Mouse (Mus musculus) right cerebral cortex, adult 18-20 months (tissue): ENCODE data around the gene Cass4.
A peak's percentile ranks its signal among the peaks of the same experiment; 100 is the strongest.

Experiments used
- DNase-seq: peaks from one replicate; pipeline ENCODE4 v3.0.0; 2022; ENCODE audit warnings: mixed read lengths

Cass4 gene

DNA sequence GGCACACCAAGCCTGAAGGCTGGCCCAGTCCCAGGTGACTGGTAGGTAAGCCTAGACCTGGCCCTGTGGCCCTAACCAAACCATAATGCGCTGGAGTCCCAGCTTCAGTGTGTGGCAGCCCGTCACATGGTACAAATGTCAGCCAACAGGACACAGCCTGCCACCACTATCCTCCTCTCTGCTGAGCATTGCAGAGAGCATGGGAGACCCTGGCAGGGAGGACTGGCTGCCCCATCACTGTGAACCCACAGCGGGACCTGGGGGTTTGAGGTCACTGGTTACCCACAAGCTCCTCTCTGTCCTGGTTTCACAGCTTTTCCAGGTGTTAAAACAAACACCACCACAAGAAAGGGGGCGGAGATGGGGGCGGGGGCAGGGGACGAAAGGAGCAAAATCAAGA lies 3.3 kb upstream of the Cass4 start:
- no peak for DNase-seq

DNA sequence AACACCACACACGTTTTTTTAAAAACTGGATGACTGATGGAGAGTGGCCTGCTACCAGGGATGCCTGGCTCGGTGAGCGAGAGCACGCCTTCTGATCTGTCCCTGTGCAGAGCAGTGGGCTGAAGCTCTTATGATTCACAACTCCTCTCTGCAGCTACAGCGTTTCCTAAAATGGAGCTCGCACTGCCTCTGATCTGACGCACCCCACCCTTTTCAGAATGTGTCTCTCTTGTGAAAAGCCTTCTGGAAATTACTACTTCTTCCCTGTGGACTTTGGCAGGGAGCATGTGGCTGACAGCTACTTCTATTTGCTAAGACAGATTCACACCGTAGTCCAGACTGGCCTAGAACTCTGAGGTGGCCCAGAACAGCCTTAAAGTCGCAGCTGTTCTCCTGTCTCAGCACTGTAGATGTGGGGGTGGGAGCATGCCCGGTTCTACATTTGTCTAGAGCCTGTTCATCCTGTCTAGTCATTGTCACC lies 1.5 kb upstream of the Cass4 start:
- peak; percentile 79 for DNase-seq

DNA sequence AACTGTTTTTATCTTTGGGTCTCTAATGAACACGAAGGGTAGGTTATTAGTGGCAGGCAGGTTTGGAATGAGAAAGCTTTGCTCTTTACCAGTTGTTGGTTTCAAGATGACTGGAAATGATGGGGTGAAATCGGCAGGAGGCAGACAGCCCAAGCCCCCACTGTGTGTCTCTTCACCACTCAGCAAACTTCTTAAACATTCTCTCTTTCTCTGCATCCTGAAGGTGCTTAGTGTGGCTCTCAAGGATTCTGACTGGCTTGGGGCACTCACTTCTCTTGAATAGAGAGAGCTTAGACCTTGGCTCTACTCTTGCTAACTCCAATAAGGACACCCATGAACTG lies 428 bp downstream of the Cass4 start:
- DNase-seq = no peak

DNA sequence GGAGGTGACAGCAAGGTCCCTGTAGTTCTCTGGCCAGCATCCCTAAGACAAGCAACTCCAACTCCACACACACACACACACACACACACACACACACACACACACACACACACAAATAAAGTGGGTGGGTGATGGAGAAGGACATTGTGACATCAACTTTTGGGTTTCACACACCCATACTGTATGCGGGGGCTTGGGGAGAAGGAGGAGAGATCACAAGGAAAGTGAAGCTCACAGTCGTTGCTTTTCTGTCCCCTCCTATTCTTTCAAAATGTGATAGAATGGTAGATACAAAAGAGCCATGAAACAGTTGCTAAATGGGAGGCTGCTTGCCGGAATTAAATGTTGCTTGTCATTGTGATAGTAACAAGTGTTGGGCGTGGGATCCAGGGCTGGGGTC lies 1.1 kb downstream of the Cass4 start:
- no peak for DNase-seq

DNA sequence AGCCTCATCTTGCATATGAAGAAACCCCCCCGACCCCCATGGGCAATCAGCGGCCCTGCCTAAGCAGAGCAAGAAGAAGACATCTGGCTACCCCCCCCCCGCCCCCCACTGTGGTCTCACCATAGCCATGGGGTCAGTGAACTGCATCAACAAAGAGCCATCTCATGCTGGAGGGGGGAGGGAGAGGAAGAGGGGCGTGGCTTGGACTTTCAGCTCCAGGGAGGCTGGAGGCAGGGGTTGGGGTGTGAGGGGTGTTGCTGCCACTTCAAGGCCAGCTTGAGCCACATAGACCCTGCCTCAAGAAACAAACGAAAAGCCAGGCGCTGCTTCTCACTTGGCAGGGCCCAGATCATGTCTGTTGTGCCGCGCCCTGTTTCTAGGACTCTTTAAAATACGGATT lies 2.4 kb downstream of the Cass4 start:
- no peak for DNase-seq

DNA sequence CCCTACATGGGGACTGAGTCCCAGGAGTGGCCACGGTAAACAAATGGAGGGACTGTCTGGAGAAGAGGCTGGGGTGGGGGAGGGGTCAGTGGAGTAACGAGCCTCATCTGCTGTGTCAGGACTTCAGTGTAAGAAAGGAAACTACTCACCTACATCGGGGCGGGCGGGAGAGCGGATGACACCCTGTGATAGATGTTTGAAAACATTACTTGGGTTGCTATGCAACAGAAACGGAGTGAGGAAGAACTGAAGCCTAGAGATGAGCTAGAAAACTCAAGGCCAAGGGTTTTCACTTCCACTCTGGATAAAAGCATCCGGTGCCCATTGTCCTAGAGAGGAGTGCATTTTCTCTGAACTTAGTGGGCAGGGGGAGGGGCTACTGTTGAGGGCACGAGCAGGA lies 6.3 kb downstream of the Cass4 start:
- no peak for DNase-seq

DNA sequence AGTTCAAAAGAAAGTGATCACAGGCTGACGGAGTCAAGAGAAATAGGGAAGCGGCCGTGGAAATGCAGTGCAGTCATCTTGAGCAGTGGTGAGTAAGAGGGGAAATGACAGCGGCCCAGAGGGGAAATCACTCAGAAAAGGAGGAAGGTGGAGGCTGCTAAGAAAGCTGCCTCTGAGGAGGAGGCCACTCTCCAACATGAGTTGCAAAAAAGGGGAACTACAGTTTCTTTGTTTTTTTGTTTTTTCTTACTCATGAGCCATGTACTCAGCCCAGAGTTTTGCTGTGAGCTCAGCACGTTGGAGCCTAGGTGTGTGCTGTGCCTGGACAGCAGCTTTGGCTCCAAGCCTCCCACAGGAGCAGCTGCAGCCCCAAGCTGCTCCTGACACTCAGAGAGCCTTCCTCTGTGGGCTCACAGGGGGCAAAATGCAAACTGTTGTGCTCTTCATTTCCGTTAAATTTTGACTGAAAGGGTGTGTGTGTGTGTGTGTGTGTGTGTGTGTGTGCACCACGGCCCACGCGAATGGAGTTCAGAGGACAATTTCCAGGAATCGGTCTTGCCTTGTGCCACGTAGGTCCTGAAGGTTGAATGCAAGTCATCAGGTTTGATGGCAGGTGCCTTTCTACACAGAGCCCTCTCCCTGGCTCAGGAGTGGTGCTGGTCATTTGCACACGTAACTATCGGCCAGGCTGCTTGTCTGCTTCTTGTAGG lies 7.7 kb downstream of the Cass4 start:
- DNase-seq = no peak

DNA sequence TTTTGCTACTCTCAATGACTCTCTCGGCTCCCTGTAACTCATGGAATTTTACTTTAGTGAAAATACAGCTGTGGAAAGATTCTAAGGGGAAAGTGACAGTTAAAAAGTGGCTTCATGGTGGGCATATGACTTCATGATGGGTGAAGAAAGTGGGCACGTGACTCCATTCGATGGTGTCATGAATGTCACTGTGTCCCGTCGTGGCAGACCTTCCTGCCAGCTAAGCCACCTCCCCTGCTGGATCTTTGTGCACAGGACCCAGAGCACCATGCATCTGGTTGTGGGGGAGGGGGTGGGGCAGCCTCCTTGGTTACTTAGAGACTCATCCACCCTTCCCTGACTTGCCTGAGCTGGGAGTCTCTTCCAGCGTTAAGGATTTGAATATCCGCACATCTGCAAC lies 10.6 kb downstream of the Cass4 start:
- no peak for DNase-seq

DNA sequence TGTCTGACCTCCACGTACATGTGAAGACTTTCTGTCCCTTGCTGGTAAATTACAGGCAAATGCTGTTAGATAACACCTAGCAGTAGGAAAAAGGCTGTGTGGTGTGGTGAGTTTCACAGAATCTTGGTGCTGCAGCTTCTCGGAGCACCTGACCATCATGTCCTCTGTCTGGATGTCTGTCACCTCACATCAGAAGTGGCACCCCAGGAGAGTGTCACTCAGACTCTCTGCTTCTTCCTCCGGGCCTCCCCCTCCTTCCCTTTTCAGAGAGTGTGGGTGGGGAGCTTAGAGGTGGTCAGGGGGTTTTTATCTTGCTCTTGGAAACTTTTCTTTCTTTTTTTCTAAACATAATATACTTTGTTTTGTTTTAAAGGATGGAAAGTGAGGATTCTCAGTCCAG lies 11.4 kb downstream of the Cass4 start:
- DNase-seq = no peak

DNA sequence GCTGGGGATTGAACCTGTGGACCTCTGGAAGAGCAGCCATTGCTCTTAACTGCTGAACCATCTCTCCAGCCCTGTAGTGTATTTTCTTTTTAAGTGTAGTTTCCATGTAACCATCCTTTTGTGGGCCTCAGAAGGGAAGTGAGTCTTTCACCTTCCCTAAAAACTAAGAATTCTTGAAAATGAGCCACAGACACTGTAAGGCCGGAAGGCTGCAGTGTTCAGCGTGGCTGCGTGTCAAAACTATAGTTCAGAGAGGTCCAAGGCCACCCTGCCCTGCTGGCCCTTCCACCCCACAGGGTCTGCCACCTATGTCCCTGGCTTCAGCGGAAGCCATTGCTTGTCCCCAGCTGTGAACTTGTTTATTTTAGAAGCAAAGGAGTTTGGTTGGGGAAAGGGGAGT lies 12.6 kb downstream of the Cass4 start:
- no peak for DNase-seq

DNA sequence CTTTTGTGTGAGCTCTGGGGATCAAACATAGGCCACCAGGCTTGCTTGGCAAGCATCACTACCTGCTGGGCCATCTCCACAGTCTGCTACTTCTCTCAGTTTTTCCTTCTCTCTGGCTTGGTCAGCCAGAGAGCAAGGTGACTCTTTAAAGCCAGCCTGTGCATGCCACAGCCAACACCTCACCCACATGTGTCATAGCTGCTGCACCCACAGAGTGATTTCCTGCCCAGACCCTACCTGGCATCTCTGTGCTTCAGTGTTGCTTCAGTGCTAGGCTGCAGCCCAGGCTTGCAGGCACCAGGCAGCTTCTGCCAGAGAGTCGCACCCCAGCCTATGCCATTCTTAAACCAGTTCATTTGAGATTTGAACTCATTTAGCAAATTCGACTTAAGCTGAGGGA lies 13.9 kb downstream of the Cass4 start:
- DNase-seq = no peak

DNA sequence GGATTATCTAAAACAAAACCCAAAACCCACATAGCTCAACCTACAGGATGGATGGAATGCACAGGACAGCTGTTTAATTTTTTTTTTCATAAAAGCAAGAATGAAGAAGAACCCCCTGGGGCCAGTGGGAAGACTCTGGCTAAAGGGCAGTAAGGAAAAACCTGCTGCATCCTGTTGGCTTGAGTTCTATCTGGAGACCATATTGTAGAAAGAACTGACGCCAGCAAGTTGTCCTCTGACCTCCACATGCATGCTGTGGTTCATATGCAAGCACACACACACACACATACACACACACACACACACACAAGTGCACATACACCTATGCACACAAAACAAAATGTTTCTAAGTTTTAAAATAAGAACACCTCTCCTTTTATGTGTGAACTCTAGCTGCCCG lies 17.1 kb downstream of the Cass4 start:
- no peak for DNase-seq

DNA sequence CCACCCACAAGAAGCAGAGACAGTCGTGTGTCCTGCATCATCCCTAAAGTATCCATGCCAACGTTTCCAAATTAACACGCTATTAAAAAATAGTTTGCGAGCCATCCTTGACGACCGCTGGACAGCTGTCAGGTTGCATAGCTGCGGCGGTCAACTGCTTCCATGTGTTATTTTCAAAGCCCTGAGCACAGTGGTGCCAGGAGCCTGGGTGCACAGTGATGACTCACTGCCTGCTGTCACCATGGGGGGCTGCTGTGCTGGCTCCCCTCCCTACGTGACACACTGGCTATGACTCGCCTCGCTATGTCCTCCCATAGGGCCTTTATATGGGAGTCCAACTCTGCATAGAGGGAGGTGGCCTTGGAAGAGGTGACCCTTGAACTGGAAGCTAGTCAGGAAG lies 17.5 kb downstream of the Cass4 start:
- peak; percentile 18 for DNase-seq

DNA sequence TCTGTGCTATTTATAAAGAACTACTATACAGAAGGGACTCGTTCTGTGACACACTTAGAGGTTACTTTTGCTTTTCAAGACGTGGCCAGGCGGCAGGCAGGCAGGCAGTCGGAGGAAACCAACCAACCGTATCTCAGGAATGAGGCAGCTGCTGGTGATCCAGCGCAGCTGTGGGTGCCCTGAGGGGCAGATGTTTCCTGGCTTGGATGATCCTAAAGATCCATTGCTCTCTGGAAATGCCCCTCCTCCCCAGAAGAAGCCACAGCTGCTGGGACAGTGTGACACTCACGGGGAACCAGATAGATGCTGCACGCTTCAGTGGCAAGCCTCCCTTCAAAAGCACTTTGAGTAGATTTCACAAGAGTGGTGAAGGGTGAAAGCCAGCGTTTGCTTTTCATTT lies 18.9 kb downstream of the Cass4 start:
- no peak for DNase-seq

DNA sequence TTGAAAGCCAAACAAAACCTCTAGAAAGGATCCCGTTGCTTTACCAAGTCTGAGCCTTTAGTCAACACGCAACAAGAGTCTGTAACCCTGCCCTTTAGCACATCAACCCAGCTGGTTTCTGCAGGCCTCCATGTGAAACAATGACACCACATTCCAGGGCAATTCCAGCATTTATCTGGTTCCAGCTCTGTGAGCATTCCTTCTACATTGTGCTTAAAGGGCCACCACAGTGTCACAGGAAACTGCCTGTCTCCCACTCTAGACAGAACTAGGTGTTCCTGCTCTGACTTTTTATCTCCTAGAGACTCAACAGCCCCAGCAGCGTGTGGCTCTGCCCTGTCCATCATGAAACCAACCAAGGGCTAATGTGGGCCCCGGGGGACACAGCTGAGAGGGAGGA lies 19.7 kb downstream of the Cass4 start:
- no peak for DNase-seq

DNA sequence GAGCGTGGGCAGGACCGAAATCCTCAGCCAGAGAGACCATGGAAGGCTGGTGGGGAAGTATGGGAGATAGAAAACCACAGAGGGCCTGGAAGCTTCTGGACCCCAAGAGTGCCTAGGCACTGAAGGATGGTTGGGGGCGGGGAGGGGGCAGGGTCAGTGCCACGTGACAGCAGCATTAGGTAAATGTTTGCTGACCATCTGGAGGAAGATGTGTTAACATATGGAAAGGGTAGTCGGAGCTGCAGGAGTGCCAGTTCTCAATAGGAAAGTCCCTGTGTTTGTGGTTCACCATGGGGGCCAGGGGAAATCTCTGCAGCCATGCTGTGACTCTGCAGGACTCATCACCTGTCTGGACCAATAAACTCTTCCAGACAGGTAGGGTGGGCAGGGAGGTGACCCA lies 20.3 kb downstream of the Cass4 start:
- DNase-seq = no peak

DNA sequence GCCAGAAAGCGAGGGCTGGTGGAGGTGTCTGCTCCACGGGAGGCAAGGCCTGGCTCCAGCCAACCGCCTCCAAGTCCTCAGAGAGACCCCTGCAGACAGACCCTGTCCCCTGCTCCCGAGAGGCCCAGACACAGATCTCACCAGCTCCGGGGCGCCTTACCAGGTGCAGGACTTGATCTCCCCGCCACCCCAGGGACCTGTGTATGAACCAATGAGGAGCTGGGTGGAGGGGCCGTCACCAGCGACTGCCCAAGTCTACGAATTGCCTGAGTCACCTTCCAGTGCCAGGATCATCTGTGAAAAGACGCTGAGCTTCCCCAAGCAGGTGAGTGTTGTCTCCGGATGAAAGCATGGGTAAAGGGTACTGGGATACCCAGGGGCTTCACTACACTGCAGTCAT lies 22.6 kb downstream of the Cass4 start:
- DNase-seq = no peak

DNA sequence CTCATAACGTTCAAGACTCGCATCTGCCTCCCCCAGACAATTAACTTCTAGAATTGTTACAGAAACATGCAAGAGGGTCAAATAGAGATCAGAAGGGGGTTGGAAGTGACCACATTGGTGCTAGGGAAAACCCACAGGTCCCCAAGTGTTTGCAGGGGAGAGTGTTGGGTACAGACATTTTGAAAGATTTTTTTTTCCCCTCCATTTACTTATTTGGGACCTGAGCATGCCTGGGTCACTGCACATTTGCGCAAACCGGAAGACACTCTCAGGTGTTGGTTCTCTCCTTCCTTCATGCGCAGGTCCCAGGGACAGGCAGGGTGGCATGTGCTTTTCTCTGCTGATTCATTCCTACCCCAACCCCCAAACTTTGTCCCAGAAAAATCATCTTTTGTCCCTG lies 23.3 kb downstream of the Cass4 start:
- DNase-seq = no peak

DNA sequence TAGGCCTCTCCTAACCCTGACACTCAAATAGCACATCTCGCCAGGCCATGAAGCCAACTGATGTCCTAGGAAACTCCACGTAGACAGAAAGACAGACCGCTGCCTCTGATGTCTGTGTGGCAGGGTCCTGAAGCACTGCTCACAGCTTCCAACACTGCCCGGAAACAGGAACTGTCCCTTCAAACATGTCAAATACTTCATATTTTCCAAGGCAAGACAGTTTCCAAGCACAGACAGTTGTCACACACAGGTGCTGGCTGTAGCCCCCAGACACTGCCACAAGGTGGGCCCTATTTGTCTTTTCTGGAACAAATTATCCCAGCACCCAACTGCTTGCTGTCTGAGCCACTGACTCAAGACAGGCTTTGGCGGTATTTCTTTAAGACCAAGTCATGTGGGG lies 24.6 kb downstream of the Cass4 start:
- no peak for DNase-seq

DNA sequence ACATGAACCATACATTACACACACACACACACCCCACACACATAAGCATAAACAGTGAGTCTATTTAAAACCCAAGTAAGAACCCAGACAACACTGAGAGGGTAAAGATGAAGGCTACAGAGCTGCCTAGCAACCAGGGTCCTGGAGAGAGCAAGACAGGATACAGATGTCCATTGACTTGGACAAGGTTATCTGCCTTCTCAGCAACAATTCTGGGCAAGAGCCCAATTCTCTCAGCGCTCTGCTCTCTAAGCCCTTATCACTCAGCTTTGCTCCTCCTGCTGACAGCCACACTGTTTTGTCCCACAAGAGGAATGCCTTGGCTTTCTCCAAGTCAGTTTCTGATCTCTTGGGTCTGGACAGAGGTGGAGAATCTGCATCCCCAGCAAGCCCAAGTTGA lies 37.0 kb downstream of the Cass4 start:
- no peak for DNase-seq

DNA sequence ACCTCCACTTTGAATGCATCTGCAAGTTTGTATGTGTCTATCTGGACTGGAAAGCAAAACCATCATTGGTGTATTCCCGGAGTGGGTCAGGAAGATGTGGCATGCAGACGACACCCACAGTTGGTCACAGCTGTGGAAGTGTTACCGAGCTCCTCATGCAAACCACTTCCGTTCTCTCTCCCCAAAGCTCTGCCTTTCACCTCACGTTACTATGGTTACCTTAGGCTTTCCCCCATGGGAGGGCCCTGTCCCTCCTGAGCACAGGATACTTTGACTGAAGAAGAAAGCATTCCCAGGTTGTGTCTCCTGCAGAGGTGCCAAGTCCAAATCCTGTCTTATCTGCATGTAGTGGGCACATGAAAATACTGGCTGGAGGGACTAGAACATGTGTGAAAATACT lies 40.2 kb downstream of the Cass4 start:
- no peak for DNase-seq

DNA sequence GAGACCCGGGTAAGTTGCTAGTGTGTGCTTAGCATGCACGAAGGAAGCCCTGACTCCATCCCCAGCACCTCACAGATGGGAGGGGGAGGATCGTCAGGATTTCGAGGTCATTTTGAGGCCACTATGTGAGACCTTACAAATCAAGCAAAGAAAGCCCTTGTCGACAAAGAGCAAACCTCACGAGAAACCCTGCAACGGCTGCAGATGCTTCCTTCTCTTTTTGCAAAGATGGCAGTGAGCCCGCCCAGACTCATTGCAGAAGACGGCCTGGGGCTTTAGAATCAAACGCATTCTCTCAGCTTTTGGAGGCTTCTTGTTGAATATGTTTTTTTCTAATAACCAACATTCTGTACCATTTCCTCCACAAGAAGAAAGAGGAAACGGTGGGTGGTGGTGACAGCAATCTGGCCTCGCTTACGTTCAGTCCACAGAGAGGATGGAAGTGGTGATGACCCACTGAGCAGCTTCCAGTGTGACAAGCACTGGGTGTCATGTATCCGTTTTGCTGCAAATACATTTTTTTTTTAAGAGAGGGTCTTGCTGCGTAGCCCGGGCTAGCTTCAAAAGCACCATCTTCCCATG lies 43.9 kb downstream of the Cass4 start:
- DNase-seq = no peak

DNA sequence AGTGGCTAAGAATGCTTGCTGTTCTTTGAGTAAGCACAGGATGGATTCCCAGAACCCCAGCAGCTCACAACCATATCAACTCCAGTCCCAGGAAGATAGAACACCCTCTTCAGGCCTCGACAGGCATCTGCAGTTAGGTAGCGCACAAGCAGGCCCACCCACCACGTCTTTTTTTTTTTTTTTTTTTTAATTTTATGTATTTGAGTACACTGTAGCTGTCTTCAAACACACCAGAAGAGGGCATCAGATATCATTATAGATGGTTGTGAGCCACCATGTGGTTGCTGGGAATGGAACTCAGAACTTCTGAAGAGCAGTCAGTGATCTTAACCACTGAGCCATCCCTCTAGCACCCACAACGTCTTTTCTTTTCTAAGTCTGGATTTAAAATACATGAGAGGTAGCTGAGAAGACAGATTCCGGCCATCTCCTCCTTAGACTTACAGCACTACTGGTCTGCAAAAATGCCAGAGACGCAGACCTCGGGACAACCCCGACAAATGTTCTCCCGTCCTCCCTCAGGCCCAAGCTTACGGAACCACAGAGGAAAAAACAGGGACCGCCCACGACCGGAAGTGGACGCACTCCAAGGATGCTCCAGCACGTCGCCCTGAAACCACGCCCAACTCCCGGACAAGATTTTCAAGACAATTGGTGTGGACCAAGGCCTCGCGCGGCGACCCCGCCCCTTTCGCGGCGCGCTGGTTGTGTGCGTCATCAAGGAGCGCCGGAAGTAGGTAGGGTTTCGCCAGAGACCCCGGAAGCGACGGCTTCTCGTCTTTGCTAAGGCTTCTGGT lies 46.4 kb downstream of the Cass4 start, which contains the start of gene Rtf2:
TSS of gene Rtf2 (plus strand) at position 714 of the 797 bp plus-strand sequence.
- DNase-seq = peak; percentile 99

DNA sequence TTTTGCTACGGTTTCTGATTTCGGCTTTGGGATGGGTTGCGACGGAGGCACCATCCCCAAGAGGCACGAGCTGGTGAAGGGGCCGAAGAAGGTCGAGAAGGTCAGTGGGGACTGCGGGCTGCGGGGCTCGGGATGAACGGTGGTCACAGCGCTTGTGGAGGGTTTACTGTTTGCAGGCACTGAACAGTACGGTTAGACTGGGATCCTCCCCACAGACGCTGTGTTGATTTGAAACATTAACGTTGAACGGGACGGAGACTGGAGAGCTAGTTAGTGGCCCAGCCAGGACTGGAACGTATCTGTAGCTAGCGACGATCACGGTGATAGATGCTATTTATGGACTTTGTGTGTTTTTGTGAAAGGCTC lies 47.0 kb downstream of the Cass4 start:
- no peak for DNase-seq
